Mouse (Mus musculus) CD8-positive naive resting alpha-beta T cell, adult 2 months (primary cell): ENCODE measurements around the gene Ppia.
"Not testable (repeated sequence)": the region's sequence is repeated elsewhere in the genome, so short reads cannot be mapped to it uniquely, and the experiment has no call there.

Source experiments
- DNase-seq, 2 experiments: peaks; one replicate each; pipeline ENCODE4 v3.0.0; 2022; ENCODE audit warnings: low read depth in 2 of 2, low spot score in 2 of 2

Gene Ppia

DNA sequence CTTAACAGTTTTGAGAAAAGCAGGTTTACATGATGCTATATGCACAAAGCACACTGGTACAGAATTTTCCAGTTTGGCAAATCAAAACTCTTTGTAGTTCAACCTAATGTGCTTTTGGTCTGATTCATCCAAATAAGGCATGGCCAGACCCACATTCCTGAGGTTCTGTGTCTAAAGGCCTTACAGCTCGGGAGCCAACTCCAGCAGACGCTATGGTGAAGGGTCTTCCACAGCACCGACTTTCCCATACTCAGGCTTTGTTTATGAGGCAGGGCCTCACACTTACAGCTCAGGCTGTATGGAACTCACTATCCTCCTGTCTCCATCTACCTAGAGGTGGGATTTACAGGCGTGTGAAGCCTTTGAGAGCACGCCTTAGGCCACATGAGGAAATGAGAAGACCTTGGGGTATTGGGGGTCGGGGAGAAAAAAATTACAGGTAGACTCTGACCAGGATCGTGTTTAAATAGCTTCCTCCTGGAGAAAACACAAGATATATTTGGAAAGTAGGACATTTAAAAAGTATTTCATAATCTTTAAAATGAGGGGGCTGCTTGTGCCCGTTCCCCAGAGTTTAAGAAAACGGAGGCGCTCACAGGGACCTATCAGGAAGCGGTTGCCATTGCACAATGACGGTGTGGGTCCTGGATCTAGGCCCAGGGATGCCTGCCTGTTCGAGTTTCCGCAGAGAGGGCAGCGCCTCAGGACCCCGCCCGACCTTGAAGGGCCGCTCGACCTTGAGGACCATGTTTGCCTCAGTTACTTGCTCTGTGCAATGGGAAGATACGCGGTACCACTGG is at the start of gene Ppia:
Ppia (plus strand) TSS at position 693 of the 800 bp plus-strand sequence.
- no peak for DNase-seq

DNA sequence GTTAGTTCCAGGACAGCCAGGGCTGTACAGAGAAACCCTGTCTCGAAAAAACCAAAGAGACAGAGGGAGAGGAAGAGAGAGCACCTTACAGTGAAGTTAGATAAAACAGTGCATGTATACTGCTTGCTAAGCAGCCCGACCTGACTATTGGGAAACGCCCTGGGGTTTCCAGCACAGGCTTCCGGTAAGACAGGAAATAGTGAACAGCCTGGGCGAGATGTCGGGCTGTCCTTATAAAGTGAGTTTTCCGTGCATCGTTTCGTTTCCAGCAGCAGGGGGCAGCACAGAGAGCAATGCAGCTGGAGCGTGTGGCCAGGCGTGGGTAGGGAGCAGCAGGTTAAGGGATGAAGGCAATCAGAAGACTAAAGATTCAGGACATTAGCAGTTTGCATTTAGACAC is 49.4 kb upstream of the Ppia start:
- peak; percentile 71 to 82 for DNase-seq

DNA sequence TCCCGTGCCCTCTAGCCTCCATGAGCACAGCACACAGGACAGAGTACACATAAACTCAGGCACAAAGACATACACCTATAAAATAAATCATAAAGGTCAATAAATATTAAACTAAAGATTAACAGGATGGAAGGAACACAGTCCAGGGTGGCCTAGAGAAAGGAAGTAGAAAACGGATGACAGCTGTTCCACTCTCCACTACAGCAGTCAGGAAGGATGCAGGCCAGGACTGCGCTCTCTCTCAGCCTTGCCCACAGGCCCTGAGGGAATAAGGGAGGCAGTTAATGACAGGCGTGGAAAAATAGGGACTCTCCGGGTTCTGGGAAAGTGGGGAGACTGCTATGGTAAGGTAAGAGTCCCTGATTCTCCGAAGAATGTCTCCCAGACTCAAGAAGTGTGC is 48.8 kb upstream of the Ppia start:
- DNase-seq, result no peak

DNA sequence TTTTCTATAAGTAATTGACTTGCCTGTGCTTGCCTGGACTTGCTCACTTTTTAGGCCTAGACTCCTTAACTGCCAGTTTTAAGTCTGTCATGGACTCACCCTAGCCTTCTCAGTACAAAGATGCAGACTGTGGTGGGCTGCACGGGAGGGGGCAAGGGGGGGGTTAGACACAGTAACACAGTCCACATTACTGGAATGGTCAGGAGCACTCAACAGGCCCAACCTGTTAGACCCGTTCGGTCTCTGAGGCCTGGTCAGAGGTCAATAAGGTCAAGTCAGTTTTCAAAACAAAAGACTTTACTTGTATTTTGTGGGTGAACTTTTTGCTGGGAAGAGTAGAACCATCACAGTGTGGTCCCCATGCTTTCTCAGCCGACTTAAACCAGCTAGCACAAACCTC is 48.1 kb upstream of the Ppia start:
- no peak for DNase-seq

DNA sequence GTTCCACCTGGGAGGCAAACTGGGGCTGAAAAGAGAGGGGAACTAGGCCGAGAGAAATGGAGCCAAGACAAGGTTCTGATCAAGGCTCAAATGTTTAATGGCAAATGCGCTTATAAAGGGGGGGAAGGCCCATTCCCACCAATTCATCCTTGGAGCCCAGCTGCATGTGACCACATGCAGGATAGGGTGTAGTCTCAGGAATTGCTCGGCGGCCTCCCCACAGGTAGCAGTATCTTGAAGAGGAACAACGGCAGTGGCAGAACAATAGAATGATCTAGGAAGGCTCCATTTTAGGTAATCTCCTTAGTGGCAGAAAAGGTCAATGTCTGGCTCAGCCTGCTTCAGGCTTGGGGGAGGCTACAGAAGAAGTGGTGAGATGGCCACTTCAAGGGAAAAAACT is 47.3 kb upstream of the Ppia start:
- DNase-seq, result not testable (repeated sequence)

DNA sequence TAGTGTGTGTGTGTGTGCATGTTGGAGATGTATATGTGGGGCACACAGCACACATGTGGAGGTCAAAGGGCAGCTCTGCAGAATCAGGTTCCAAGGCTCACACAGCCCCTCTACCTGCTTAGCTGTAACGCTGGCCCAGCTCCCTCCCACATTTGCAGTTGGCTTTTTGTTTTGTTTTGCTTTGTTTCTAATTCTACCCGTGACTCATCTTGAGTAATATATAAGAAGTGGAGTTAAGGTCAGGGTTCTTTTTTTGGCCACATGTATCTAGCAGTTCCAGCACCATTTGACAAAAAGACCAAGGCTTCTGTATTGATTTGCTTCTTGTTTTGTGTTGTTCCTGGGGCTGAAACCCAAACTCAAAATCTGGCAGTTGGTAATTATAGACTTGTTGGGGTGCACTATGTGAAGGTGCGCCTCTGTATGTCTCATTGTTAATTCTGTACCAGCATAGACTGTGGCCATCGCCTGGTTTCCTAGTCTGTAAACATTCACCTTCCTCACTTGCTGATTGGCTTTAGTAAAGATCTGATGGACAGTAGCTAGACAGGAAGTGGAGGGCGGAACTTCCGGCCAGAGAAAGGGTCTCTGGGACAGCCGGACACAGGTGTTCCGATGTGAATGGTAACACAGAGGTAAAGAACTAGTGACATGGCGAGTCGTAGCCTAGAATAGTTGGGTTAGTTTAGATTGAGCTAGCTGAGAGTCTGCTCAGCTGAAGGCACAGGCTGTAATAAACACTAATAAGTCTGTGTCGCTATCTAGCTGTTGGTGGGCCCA is 43.7 kb upstream of the Ppia start:
- DNase-seq, result no peak

DNA sequence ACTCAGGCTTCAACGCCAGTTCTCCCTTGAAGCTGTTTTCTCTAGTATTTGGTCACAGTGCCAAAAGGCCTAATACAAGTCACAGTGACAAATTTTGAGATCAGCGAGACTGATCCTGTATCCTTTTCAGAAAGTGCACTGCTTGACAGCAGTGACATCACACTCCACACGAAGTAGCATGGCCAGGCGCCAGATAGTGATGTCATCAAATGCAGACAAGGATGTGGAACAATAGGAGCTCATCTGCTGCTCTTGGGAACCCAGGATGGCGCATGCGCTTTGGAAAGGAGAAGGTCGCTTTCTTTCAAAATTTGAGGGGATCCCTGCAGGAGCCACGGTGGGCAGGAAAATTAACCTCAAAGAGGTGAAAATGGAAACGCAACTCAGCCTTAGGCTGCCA is 42.5 kb upstream of the Ppia start:
- DNase-seq, result no peak

DNA sequence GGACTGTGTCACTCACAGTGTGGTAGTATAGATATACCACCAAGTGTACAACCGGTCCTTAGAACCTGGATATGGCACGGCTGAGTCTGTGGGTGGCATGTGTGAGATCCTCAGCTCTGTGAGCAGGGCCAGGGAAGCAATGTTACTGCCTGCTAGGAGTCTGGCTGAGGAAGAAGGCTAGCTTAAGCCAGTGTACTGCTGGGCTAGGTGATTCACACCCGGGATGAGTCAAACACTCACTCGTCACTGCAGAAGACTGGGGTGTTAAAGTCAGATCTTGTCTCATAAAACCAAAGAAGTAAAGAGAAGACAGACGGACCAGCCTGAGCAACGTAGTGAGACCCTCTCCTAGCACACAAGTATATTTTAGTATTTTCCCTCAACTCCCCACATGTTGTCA is 34.3 kb upstream of the Ppia start:
- DNase-seq, result no peak

DNA sequence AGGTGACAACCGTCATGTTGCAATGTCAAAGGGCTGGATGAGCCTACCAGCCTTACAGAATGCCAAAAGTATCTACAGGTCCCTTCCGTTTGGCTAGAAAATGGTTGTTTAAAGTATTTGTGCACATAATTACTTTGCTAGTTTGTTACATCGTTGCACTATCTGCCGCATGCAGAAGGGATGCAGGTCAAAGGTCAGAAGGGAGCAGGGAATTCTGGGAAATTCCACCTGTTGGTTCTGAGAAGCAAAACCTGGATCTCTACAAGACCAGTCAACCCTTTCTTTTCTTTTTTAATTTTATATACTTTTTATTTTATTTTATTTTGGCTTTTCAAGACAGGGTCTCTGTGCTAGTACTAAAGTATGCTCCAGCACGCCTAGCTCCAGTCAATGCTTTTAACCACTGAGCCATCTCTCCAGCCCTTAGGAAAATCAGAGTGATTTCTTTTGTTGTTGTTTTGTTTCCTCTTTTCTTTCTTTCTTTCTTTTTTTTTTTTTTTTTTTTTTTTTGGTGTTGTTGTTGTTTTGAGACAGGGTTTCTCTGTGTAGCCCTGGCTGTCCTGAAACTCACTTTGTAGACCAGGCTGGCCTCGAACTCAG is 27.0 kb upstream of the Ppia start:
- no peak for DNase-seq

DNA sequence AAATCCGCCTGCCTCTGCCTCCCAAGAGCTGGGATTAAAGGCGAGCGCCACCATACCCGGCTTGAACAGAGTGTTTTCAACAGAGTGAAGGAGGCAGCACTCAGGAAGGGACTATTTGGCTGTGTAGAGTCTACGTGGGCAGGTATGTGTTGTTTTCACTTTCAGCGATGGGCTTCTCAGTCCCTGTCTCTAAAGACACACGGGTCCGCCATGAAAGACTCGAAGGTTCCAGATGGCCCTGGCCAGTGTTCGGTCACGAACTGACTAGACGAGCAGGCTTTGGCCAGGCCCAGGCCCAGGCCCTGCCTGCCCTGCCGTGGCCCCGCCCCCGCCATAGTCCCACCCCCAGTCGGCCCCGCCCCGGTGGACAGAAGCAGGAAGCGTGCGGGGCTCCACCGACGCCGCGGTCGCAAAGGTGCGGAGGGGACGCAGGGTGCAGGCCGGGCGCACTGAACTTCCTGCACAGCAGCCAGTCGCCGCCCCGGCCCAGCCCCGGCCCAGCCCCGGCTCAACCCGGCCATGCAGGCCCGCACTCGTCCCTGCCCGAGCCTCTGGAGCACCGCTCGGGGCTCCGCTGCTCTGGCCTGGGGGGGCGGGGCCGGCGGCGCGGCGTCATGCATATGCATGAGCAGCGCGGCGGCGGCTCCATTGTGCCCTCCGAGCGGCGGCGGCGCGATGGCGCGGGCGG is 26.4 kb upstream of the Ppia start, which contains the start of gene Zmiz2:
Zmiz2 (plus strand) TSS at position 349 of the 688 bp plus-strand sequence.
- peak; percentile 88 to 92 for DNase-seq

DNA sequence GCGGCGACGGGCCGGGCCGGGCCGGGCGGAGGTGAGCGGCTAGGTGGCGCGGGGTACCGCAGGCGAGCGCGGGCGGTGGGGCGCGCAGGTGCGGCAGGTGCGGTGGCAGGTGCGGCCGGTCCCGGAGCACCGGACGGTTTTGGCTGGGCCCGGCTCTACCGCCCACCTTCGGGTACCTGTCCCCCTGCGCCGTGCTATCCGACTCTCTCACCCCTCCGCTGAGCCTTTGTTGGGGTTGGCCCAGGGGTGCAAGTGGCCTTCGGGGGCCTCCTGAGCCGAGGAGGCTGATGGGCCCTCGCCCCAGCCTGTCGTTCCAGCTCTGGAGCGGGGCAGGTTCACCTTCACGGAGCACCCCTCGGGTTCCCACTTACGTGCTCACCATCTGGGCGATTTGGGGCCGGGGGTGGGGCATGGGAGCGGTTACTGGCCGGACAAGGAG is 25.7 kb upstream of the Ppia start:
- no peak for DNase-seq

DNA sequence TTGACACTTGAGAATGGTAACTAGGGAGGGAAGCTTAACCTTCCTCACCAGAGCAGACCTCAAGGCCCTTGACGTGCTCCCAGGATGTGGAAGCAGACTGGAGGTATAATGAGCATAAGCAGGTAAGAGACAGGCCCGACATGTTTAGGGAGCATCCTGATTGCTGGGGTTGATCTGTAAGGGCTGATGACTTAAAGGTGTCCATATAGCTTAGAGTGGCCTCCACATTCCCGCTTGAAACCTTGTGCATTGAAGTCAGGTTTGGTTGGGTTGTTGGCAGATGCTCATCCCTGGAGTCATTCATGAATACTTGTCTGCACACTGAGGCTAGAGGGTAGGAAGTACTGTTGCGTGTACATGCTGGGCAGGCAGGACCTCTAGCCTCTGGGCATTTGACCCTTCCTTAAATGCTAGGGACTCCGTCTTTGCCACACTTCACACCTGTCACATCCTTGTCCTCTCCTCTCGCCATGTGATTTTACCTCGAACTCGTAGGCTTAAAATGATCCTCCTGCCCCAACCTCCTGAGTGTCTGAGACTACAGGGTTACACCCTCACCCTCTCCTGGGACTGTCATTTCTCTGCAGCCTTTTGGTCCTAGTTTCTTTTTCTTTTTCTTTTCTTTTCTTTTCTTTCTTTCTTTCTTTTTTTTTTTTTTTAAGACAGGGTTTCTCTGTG is 24.7 kb upstream of the Ppia start:
- no peak for DNase-seq

DNA sequence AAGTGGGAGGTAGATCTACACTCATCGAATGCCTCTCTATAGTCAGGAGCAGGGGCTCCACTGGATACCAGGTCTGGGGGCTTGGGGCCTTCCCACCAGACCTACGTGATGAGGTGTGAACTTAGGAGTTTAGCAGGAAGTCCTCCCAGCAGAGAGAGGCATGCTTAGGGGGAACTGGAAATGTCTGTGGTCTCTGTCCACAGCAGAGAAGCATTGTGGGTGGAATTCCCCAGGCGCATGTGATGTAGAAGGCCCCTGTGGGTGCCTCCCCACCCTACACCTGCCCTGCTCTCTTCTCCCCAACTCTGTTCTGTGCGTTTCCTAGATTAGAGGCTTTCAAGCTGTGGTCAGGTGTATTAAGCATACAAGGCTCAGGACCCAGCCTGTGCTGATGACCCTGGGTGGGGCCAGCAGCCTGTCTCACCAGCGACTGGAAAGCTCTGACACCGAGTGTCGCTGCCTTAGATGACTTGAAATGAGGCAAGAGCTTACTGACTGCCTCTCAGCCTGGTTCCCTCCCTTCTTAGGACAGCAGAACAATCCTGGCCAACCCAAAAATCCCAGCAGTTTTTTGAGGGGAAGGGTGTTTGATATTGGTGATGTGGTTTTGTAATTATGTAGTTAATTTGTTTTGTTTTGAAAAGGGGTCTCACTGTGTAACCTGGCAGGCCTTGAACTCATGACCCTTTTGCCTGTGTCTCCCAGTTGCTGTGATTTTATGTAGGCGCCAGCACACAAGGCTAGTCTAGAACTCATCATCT is 23.5 kb upstream of the Ppia start:
- DNase-seq, result peak; percentile 37 to 44

DNA sequence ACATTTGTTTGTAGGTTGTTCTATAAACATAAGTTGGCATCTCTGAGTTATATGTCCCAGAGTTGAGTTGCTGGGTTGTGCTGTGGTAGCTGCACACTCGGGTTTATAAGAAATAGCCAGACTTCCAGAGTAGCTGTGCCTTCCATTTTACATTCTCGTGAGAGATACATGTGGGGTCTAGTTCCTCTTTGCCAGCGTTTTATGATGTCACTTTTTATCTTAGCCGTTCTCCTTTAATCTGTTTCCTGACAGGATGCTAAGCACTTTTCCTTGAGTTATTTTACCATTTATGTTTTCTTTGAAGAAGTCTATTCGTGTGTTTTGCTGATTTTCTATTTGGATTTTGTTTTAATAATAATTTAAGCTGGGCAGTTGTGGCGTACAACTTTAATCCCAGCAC is 22.4 kb upstream of the Ppia start:
- DNase-seq, result no peak

DNA sequence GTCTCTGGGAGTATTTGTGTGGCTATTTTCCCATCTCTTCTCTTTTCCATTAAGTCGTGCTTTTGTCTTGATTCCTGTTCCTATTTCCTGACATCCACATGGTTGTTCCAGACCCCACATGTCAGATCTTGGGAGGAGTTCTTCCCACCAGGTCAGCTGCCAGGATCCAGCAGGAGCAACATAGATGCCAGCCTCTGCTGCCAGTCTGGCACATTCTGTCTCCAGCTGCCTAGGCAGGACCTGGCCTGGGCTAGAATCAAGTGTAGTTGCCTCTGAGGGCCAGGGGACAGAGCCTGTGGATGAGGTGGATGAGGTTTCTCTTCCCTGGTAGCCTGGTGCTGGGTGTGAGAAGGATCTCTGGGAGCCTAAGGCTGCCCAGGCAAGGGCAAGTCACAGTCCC is 21.4 kb upstream of the Ppia start:
- DNase-seq, result no peak

DNA sequence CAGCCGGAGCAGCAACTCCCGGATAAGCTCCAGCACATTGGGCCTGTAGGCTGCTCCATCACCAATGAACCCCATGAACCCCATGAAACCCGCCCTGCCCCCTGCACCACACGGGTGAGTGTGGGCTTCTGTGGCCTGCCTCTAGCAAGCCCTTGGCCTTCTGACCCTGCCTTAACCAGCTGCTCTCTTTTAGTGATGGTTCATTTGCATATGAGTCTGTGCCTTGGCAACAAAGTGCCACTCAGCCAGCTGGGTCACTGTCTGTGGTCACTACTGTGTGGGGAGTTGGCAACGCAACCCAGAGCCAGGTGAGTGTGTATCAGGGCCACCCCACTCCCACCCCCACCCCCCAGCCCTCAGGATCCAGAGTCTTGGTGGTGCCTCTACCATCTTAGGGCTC is 19.7 kb upstream of the Ppia start:
- DNase-seq, result no peak

DNA sequence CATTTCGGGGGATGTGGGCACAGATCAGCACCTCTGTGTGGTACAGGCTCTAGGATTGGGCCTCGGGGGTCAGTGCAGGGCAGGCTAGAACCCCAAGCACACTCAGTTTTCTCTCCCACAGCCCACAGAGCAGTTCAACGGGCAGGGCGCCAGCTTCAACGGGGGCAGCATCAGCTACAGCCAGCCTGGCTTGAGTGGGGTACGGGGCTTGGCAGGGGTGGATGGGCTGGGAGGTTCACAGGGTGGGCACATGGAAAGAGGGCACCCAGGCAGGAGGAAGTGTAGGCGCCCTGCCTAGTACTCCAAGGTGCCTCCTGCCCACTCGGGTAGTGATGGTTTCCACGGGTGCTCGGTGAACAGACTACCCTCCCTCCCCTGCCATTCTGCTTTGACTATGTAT is 17.1 kb upstream of the Ppia start:
- no peak for DNase-seq

DNA sequence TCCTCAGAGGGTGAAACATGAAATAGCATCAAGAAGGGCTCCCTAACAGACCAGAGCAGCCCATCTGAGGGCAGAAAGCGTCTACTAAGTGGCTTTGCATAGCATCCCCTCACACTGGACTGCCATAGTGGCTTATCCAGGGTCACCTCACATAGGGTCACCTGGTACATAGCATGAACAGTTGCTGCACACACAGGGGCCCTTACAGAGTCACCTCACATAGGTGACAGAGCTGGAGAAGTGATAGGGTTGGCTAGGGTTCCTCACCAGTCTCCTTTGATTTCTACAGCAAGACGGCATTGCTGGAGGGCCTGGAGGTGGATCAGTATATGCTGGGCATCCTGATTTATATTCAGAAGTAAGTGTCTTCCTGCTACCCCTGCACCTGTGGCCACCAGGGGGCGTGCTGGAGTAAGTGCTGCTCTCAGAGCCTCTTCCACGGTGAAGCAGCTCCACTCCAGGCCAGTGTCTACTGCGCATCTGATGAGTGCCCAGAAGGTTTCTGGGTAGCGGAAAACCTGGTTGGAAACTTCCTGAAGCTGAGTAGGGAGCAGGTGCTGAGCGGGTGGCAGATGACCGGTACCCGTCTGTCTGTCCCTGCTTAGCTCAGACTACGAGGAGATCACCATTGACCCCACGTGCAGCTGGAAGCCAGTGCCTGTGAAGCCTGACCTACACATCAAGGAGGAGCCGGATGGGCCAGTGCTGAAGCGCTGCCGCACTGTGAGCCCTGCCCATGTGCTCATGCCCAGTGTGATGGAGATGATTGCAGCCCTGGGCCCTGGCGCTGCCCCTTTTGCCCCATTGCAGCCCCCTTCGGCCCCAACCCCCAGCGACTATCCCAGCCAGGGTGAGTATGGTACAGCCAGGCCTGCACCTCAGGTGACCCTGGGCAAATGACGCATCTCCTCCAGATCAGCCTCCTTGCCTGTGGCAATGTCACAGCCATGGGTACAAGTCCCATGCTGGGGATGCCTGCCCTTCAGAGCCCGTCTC is 12.4 kb upstream of the Ppia start:
- peak; percentile 85 to 89 for DNase-seq

DNA sequence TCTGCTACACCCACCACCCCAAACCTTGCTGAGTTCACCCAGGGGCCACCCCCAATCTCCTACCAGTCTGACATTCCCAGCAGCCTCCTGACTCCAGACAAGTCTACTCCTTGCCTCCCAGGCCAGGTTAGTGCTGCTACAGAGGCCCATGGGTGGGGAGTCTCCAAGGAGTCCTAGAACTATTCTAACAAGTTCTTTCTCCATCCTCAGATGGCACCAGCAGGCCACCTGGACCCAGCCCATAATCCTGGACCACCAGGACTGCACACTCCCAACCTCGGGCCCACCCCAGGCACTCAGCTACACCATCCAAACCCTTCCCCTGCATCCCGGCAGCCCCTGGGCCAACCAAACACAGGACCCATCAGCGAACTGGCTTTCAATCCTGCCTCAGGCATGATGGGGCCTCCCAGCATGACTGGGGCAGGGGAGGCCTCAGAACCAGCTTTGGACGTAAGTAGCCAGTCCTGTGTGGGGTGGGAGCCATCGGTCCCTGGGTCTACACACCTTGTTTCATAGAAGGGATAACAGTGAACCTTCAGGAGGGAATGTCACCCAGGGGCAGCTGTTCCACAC is 11.3 kb upstream of the Ppia start:
- DNase-seq, result no peak
